ENCODE assay signal across 8 mouse cellular contexts in the genomic region with DNA sequence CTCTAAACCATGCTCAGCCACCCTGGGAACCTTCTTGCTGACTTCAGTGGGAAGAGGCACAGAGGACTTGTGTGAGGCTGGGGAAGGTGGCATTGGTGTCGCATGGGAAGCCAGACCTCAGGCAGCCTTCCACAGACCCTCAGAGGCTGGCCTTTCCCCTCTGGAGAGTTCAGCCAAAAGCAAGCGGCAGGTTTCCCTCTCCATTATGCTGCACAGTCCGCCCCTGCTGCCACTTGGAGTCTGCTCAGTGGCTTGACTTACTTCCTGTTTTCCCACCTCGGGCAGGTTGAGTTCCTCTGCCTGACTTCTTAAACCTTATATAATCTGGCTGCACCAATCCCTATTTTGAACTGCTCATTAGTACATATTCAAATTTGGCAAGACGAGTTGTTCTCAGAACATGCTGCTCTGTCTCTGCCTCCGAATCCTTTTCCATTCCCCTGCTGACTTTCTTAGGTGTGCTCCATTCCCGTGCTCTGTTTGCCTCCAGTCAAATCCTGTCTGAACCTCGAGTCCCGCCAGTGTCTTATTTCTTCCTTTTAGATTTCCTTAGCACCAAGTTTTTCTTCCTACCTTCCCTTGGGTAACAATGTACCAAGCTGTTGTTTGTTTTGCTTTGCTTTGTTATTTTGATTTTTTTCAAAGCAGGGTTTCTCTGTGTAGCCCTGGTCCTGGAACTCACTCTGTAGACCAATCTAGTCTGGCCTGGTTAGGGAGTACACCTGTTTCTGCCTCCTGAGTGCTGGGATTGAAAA.
DNase-seq lines count a peak whose midpoint lies in the region; ATAC-seq lines count a peak whose summit lies in the region.

No protein-coding gene starts in this region.

- H3K9me3 ChIP-seq in limb, embryonic 10.5 days (replicated peaks), result no peaks in the 10 kb centered on the region
- H3K9me3 ChIP-seq in hindbrain, embryonic 12.5 days (replicated peaks), result no peaks in the 10 kb centered on the region

- DNase-seq in heart, adult 11 months, result peak; percentile 90
- no peak for DNase-seq in heart, postnatal 14 days
- DNase-seq in urinary bladder, postnatal 14 days (ENCODE audit: low spot score), result peak; percentile 22
- DNase-seq in urinary bladder, postnatal 4 days (ENCODE audit: low spot score in 2 of 2), result no peak
- no peak for DNase-seq in limb, embryonic 10.5 days (ENCODE audit: low spot score)
- DNase-seq in adrenal gland, adult 2 months, result no peak
- DNase-seq in thymus, postnatal 14 days, result no peak

- WGBS in limb, embryonic 10.5 days, result 60% methylated on average over 9 of the region's 9 CpGs
- WGBS in hindbrain, embryonic 12.5 days, result 36% methylated on average over 9 of the region's 9 CpGs

- no peak for ATAC-seq in hindbrain, embryonic 12.5 days (ENCODE audit: low FRiP score)

- peak overlapping the region; percentile 67 for H3K27ac ChIP-seq in limb, embryonic 10.5 days
- no peak overlapping the region for H3K27ac ChIP-seq in hindbrain, embryonic 12.5 days

- no peak overlapping the region for H3K4me2 ChIP-seq in hindbrain, embryonic 12.5 days (replicated peaks)

- H3K36me3 ChIP-seq in limb, embryonic 10.5 days, result no peaks in the 10 kb centered on the region
- no peaks in the 10 kb centered on the region for H3K36me3 ChIP-seq in hindbrain, embryonic 12.5 days

- intact Hi-C loops in heart, postnatal 14 days (cut with DNase I), result no loop called here

- H3K4me1 ChIP-seq in limb, embryonic 10.5 days, result peaks cover 18% of the 10 kb centered on the region
- H3K4me1 ChIP-seq in hindbrain, embryonic 12.5 days, result peaks cover 4% of the 10 kb centered on the region

- no peaks in the 10 kb centered on the region for H3K27me3 ChIP-seq in limb, embryonic 10.5 days (ENCODE audit: low read depth, poor library complexity, severe bottlenecking)
- no peaks in the 10 kb centered on the region for H3K27me3 ChIP-seq in hindbrain, embryonic 12.5 days

- H3K4me3 ChIP-seq in limb, embryonic 10.5 days, result no peak overlapping the region
- no peak overlapping the region for H3K4me3 ChIP-seq in hindbrain, embryonic 12.5 days

- no peak overlapping the region; the same call in 1 of the 2 replicates for H3K9ac ChIP-seq in hindbrain, embryonic 12.5 days

Comparison
In these comparisons a context has a peak if more than half of its experiments do, and no peak if none do; other contexts are left out.
1. DNase-seq: peak in heart, adult 11 months (single experiment) and urinary bladder, postnatal 14 days (single experiment); none in heart, postnatal 14 days (0 of 2), urinary bladder, postnatal 4 days (0 of 2), limb, embryonic 10.5 days (single experiment), adrenal gland, adult 2 months (single experiment) and thymus, postnatal 14 days (single experiment).